Mouse (Mus musculus): ENCODE results near the gene Celf5.

Celf5 gene

DNA sequence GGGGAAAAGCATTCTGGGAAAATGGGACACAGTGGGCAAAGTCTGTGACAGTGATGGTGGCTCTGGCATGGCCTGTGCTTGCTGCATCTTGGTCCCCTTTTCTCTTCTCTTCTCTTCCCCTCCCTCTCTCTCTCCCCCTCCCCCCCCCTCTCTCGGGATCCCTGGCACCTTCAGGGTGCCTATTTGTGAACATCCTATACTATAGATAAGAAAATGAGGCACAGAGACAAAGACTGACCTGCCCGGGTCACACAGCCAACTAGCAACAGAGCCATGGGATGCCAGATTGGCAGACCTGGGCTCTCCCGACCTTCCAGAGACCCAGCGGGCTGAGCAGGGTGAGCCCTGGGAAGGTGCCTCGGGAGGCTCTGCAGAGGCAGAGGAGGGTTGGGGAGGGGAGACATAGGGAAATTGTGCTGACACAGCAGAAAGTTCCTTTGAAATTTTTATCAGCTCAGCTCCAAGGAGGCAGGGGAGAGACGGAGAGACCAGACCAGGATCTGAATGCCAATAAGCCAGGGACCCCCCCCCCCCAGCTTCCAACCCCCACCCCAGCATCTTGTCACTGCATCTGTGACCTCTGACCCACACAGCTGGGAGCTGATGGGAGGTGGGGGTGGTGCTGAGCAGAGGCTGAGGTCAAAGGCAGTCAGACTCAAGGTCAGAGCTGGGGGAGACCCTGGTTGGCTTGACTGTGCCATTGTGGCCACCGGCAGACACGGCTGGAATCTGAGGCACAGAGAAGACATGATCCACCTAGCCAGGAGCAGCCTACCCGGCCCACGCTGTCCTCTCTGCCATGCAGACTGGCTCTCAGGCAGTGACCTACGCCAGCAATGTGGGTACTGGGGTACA lies 64.1 kb downstream of the Celf5 start:
- DNase-seq (ENCODE audit: extremely low spot score, low read depth, low spot score) = no peak

DNA sequence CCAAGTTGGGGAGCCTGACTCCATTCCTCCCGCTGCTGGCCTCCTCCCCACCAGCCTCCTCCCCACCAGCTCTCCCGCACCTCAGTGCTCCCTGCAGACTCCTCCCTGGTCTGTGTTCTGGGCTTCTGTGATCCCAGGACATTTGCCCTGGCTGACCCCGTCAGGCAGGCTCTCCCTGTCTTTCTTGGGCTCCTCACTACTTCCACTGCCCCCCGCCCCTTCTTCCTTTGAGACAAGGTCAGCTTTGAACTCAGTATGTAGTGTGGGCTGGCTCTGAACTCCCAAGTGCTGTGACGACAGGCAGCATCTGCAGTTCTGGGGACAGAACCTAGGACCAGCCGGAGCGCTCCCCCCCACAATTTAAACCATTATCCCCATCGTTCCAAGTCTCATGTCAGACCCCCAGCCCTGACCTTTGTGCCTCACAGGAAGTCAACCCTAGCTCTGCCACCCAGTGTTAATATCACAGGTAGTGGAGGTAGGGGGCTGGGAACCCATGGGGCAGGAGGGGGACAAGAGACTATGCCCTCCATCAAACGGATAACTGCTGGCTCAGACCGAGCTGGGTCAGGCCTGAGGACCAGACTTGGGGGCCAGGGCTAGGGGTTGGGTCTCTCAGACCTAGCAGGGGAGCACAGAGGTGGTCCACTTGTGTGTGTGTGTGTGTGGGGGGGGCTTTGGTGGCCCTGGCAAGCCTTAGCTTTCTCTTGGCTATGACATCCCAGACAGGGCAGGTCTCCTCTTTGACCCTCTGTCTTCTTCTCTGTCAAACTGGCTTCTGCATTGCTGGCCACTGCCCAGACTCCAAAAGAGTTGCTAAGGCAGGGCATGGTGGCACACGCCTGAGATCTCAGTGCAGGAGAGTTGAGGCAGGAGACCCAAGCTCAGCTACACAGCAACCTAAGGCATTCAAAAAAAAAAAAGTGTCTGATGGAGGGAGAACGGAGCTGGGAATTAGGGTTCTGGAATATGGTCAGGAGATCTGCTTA lies 65.0 kb downstream of the Celf5 start:
- DNase-seq (ENCODE audit: extremely low spot score, low read depth, low spot score) = no peak

DNA sequence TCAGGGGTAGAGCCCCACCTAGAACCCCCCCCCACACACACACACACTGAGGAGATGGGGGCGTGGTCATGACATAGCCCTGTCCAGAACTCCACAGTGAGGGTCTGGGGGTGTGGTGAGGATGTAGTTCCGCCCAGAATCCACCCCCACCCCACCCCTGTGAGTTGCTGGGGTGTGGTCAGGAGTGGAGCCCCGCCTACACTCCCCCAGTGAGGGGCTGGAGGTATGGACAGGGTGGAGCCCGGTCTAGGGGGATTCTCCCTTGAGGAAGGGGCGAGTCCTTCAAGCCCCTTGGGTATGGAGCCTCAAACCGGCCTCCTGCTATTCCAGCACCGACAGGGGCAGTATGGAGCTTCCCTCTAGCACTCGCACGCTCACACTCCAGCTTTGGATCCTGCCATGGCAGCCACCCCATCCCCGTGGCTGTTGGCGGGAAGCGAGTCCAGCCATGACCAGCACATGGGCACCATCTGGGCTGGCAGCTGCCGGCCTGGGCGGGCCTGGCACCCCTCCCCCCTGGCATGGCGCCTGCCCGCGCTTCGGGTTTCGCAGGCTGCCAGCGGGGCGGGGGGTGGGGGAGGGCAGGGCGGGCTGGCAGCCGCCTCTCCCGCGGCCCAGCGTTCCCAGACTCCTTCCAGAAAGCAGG lies 65.8 kb downstream of the Celf5 start:
- DNase-seq (ENCODE audit: extremely low spot score, low read depth, low spot score) = no peak

DNA sequence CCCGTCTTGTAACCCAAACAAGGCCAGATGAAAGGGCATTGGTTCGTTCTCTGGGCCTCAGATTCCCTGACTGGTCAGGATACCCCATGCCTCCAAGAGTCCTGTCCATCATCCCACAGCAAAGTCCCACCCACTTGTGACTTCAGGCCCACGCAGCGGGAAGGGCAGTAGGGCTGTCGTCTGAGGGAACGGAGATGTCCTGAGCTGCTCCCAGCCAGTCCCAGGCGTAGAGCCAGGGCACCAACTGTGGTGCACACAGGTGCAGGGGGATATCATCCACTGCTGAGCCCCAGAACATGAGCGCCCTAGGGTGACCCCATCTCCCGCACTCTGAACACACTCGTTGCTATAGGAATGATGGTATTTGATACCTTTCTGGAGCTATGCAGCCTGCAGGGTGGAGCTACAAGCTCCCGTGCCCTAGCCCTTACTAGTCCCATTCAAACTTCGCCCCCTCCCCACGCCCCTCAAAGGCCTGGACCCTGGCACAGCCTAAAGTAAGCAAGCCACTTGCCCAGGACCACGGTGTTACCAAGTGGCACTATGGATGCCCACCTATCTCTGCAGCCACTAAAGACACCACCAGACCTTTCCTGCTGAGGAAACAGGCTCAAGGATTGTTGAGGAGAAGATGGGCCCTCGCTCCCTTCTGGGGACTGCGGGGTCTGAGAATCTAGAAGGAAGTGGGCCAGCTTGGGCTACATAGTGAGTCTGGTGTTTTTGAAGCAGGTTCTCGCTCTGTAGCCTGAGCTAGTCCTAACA lies 66.8 kb downstream of the Celf5 start:
- DNase-seq (ENCODE audit: extremely low spot score, low read depth, low spot score) = no peak

DNA sequence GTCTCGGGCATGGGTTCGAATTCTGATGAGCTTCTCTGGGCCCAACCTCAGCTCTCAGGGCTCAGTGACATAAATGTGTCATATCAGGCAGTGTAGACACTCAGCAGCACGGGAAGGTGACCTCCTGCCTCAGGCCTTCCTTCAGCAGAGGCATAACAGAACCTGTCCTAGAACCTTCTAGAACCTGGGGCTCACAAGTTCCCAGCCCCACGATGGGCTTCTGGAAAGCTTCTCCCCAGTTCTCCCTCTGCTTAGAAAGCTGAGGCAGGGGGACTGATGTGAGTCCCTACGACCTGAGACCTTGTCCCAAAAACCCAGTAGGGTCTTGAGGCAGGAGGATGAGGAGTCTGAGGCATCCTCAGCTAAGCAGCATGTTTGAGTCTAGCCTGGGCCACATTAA lies 67.4 kb downstream of the Celf5 start:
- no peak for DNase-seq (ENCODE audit: extremely low spot score, low read depth, low spot score)

DNA sequence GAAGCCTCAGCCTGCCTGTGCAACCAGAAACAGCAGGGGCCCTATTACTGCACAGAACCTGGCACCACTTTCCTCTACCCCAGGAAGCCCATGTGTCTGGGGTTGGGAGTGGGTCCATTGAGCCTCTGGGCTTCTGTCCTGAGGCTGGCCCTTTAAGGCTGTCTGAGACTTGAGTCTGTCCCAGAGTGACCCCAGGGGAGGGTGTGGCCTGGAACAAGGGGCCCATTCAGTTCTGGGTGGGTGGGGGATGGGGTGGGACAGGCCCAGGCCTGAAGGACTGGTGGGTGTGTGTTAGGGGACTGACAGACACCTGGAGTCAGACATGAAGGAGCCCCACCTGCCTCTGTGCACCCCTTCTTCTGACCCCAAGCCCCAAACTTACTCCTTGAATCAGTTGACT lies 67.8 kb downstream of the Celf5 start:
- no peak for DNase-seq (ENCODE audit: extremely low spot score, low read depth, low spot score)

DNA sequence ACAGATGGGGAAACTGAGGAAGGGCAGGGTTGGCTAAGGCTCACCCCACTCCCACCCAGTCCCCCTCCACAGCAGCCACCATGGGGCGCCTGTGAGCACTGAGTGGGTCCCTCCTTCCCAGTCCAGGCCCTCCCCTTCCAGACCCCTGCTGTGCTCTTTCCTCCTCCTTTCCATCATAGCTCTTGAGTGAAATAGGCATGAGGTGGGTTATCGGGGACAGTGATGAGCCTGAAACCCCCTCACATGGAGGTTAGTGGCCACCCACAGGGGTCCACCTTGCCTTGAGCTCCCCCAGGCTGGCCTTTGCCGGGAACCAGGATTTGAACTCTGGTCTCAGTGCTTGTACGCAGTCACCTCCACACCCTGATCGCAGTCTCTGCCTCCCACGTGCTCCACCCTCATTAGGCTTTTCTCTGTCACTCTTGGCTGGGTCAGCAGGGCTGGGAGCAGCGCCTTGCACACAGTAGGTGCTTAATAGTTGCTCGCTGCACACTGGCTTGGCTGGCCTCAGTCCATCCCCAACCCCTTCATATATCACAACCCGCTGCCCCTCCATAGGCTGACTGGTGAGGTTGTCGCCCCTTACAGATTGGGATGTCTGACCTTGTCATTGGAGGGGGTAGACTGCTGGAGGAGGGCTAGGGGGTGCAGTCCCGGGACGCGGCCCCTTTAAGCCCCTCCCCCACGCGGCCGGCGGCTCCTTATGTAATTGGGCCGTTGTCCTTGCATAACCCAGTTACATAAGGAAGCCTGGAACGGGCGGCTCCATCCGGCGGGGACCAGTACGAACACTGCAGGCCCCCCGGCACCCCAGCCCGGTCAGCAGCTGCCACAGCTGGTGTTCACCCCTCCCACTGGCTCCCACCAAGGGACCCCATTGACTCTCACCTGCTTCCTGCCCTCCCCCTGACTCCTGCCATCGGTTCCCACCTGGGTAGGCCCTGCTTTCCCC lies 68.9 kb downstream of the Celf5 start:
- DNase-seq (ENCODE audit: extremely low spot score, low read depth, low spot score) = no peak

DNA sequence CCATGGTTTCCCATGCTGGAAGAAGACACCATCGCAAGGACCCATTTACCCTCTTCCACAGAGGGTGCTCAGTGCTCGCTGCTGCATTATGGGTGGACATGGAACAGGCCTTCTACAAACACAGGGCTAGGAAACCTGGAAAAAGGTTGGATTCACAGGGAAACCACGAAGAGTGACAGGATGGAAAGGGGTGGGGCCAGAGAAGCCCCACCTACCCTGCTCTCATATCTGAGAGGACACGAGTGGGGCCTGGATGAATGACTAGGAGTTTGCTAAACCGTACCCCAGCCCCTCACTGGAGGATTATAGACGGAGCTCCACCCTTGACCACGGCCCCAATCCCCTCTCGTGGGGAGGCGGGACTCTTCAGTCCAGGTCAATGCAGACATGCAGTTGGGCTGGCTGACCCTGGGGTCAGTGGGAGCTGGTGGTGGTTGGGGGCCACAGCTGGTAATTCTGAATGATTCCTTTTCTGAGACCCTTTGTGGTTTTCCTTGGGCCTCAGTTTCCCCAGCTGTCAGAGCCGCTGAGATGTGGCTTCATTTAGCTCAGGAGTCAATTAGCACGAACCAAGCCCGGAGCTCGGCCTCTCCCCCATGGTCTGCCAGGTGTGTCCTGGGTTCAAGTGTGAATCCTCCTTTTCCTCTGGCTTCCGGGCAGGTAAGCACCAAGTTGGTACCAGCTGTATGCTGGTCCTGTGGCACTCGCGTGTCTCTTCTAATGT lies 69.8 kb downstream of the Celf5 start:
- DNase-seq (ENCODE audit: extremely low spot score, low read depth, low spot score) = no peak

DNA sequence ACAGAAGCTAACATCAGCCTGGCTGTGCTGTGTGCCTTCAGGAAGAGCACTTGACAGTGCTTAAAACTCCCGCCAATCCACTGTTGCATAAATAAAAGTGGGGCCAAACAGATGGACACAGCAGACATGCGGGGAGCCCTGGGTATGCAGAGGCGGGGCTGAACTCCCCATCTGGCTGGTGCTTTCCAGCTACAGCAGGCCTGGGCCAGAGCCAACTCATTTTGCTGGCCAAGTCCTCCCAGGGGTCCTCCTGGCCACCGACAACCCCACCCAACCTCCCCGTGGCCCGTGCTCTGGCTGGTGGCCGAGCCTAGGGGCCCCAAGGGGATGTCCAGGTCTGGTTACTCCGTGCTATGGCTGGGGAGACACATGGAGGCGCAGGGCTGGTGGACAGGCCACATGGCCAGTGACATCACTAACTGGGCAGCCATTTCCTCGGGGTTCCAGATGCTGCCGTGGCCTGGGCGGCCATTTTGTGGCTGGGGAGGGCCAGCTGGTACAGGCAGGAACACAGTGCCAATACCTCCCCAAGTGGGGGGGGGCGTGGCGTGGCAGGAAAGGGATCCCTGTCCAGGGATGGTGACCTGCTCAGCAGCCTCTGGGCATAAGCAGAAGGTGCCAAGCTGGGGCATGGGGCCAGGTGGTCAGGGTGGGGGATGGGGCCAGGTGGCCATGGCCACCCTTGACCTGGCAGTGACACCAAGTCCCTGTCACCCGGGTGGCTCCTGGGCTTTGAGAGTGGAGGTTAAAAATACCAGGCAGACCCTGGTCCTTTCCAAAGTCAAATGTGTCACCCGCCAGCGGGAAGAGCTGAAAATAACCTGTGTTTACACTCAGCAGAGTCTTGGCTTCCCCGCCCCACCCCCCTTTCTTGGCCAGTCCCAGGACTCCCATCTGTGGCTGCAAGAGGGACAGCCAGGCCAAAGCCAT lies 70.8 kb downstream of the Celf5 start:
- DNase-seq (ENCODE audit: extremely low spot score, low read depth, low spot score) = no peak

DNA sequence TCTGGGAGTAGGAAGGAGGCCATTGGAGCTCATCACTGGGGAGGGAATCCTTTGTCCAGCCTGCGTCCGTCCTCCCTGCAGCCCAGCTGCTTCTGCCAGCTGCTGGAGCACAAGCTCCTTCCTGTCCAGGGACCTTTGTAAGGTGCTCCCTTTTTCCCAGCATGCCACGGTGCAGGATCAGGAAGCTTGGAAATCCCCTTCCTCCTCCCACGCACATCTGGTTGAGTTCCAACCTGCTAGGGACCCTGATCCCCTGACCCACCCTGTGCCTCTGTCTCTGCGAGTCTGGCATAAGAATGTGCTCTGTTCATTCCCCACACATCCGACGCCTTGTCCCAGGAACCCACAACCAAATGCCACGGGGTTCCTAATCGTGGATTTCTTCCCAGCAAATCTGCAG lies 71.5 kb downstream of the Celf5 start:
- no peak for DNase-seq (ENCODE audit: extremely low spot score, low read depth, low spot score)

DNA sequence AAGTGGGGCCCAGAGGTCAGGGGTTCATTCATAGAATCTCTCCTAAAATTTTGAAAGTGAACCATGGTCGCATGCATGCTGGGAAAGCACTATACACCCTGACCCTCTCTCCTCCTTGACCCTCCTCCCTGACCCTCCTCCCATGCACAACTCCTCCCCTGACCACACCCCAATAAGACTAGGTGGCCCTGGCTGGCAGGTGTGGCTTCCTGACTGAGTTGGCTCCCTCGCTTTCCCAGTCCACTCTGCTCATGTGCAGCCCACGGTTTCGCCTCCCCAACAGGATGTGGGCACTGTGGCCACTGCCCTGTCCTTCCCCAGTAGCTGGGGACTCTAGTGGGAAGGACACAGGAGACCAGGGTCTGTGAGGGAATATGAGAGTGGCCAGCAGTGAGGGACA lies 72.2 kb downstream of the Celf5 start:
- no peak for DNase-seq (ENCODE audit: extremely low spot score, low read depth, low spot score)

DNA sequence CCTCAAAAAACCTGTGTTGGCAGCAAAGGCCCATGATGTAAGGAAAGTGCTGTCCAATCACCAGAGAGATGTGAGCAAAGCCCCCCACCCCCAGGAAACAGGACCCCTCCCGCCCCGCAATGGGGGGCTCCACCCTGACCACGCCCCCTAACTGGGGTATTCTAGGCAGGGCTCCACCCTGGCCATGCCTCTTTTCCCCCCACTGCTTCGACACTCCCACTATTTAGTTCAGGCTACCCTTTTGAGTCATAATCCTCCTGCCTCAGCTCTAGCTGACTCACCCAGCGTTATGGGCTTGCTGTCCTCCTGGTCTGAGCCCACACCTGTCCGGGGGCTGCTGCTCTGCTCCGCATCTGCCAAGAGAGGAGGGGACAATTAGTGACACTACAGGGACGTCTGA lies 73.2 kb downstream of the Celf5 start:
- no peak for DNase-seq (ENCODE audit: extremely low spot score, low read depth, low spot score)
